Mouse (Mus musculus) C3H10T1/2 (cell line): ENCODE results near the gene Vmn1r40. TPM values are rescaled to one million over a fixed set of nuclear protein-coding genes. Genes with fewer than 3 reads are reported as not detected.

Experiments
- polyA plus RNA-seq, 2 experiments: library from polyadenylated mRNA; unstranded; fragments of >200 nt; fragmentation: generic; extraction: Trizol; gene quantifications; one replicate each; pipeline ENCODE4 v1.2.1; 2012; ENCODE audit warnings: missing spikeins in 2 of 2

The Vmn1r40 gene
- polyA plus RNA-seq = not detected

GRCm38 (mm10) chr6:89707240-89707639 lies at the start of gene Vmn1r40:
Vmn1r40 (plus strand) TSS chr6:89707540.

GRCm38 (mm10) chr6:89740466-89740865 lies 33.1 kb downstream of the Vmn1r40 start, which contains the start of gene Vmn1r41:
Vmn1r41 (plus strand) TSS chr6:89740766.

Other genes with a start within 250 kb of the Vmn1r40 start
- gene Chchd6, start 111.9 kb upstream of the Vmn1r40 start, polyA plus RNA-seq = 10 to 100 TPM; 47.7 to 52.4 TPM
- gene Txnrd3, start 63.6 kb upstream of the Vmn1r40 start, polyA plus RNA-seq = 1 to 10 TPM; 3.2 to 5.9 TPM
- not detected for gene Vmn1r41, start 33.2 kb downstream of the Vmn1r40 start, polyA plus RNA-seq
- gene Vmn1r42, start 168.9 kb downstream of the Vmn1r40 start, polyA plus RNA-seq = not detected
- gene Vmn1r43, start 168.9 kb downstream of the Vmn1r40 start, polyA plus RNA-seq = under 1 TPM; 0.04 TPM
- gene Vmn1r44, start 176.1 kb downstream of the Vmn1r40 start, polyA plus RNA-seq = not detected
- gene Vmn1r45, start 233.1 kb downstream of the Vmn1r40 start, polyA plus RNA-seq = not detected